Mouse (Mus musculus) ovary, adult 18-20 months (tissue): ENCODE results near the gene Tnfsf10.

Experiments
- DNase-seq: peaks from one replicate; pipeline ENCODE4 v3.0.0; 2022; ENCODE audit warnings: low spot score, mixed read lengths

Tnfsf10 gene

GRCm38 (mm10) chr3:27371725-27372650 lies 55.2 kb downstream of the Tnfsf10 start:
- no peak for DNase-seq

GRCm38 (mm10) chr3:27374396-27374795 lies 57.6 kb downstream of the Tnfsf10 start:
- no peak for DNase-seq

- no peak for DNase-seq
These were observed 61.1 kb downstream of the Tnfsf10 start for GRCm38 (mm10) chr3:27377935-27378334.

GRCm38 (mm10) chr3:27384836-27385235 lies 68.0 kb downstream of the Tnfsf10 start:
- no peak for DNase-seq

- DNase-seq, result no peak
These were observed 73.1 kb downstream of the Tnfsf10 start for GRCm38 (mm10) chr3:27389923-27390322.
